Mouse (Mus musculus) myocyte (in vitro differentiated cells): ENCODE data around the gene Sptbn2. TPM values are rescaled to one million over a fixed set of nuclear protein-coding genes. Genes with fewer than 3 reads are reported as not detected.

Experiments
- H3K27me3 ChIP-seq: one replicate; pipeline ENCODE4 v1.6.1; 2011; ENCODE audit not compliant: control insufficient read depth, insufficient read depth, insufficient read length
- H3K36me3 ChIP-seq: one replicate; pipeline ENCODE4 v1.6.1; 2011; ENCODE audit not compliant: control insufficient read depth, insufficient read depth
- H3K4me2 ChIP-seq: one replicate; pipeline ENCODE4 v1.6.1; 2011; ENCODE audit warnings: low read depth, control low read depth
- H3K4me3 ChIP-seq: one replicate; pipeline ENCODE4 v1.5.1; 2011; ENCODE audit warnings: mild to moderate bottlenecking, control low read depth, moderate library complexity
- H3K79me2 ChIP-seq: one replicate; pipeline ENCODE4 v1.6.1; 2011; ENCODE audit not compliant: control insufficient read depth, insufficient read depth
- H3ac ChIP-seq: one replicate; pipeline ENCODE4 v1.6.1; 2011; ENCODE audit not compliant: control insufficient read depth, insufficient read length
- CEBPB ChIP-seq: IDR thresholded peaks from 2 replicates; pipeline ENCODE4 v1.6.1; 2011; ENCODE audit warnings: mild to moderate bottlenecking, moderate library complexity; ENCODE audit not compliant: poor library complexity, insufficient read depth, severe bottlenecking
- E2F4 ChIP-seq: IDR thresholded peaks from one replicate; pipeline ENCODE4 v1.6.1; 2011; ENCODE audit warnings: mild to moderate bottlenecking, control low read depth, moderate library complexity; ENCODE audit not compliant: insufficient read depth
- MAX ChIP-seq: IDR thresholded peaks from one replicate; pipeline ENCODE4 v1.6.1; 2011; ENCODE audit warnings: low read depth, mild to moderate bottlenecking, control low read depth
- MYOD1 ChIP-seq, 3 experiments: IDR thresholded peaks; one replicate each; pipeline ENCODE4 v1.6.1; 2011; ENCODE audit warnings: control low read depth in 2 of 3, low read depth in 2 of 3, mild to moderate bottlenecking in 2 of 3, moderate library complexity in 1 of 3; ENCODE audit not compliant: insufficient read length in 2 of 3, control insufficient read depth in 1 of 3
- MYOG ChIP-seq, 3 experiments: IDR thresholded peaks; one replicate each; pipeline ENCODE4 v1.6.1; 2011; ENCODE audit warnings: control low read depth in 2 of 3, low read depth in 2 of 3, mild to moderate bottlenecking in 2 of 3; ENCODE audit not compliant: insufficient read length in 2 of 3, control insufficient read depth in 1 of 3, insufficient read depth in 1 of 3
- POLR2A ChIP-seq: IDR thresholded peaks from one replicate; pipeline ENCODE4 v1.6.1; 2011; ENCODE audit warnings: low read depth, mild to moderate bottlenecking, control low read depth, moderate library complexity; ENCODE audit not compliant: insufficient read length
- POLR2AphosphoS2 ChIP-seq: IDR thresholded peaks from one replicate; pipeline ENCODE4 v1.6.1; 2011; ENCODE audit warnings: low read depth, control low read depth; ENCODE audit not compliant: insufficient read length
- REST ChIP-seq: IDR thresholded peaks from one replicate; pipeline ENCODE4 v1.6.1; 2011; ENCODE audit warnings: mild to moderate bottlenecking, control low read depth, moderate library complexity; ENCODE audit not compliant: insufficient read depth, insufficient read length
- SRF ChIP-seq: IDR thresholded peaks from one replicate; pipeline ENCODE4 v1.6.1; 2011; ENCODE audit warnings: low read depth; ENCODE audit not compliant: control insufficient read depth, insufficient read length
- TCF12 ChIP-seq: IDR thresholded peaks from one replicate; pipeline ENCODE4 v1.6.1; 2011; ENCODE audit warnings: mild to moderate bottlenecking, control low read depth; ENCODE audit not compliant: poor library complexity, insufficient read depth, severe bottlenecking
- TCF3 ChIP-seq: IDR thresholded peaks from one replicate; pipeline ENCODE4 v1.6.1; 2011; ENCODE audit warnings: low read depth, control low read depth; ENCODE audit not compliant: insufficient read length
- USF1 ChIP-seq: IDR thresholded peaks from one replicate; pipeline ENCODE4 v1.6.1; 2011; ENCODE audit warnings: low read depth, mild to moderate bottlenecking, control low read depth, moderate library complexity
- polyA plus RNA-seq: library from polyadenylated mRNA; unstranded; fragments of >200 nt; fragmentation: generic; extraction: Trizol; gene quantifications from one replicate; pipeline ENCODE4 v1.2.1, GENCODE M21; 2012; ENCODE audit warnings: missing spikeins

Gene Sptbn2
- polyA plus RNA-seq, 1 experiment: 0.56 TPM

- Histone ChIP-seq H3K4me2 (no peak overlapping the region), H3K79me2 (no peaks in the 10 kb centered on the region), H3ac (no peak overlapping the region), H3K36me3 (no peaks in the 10 kb centered on the region), H3K27me3 (no peaks in the 10 kb centered on the region), H3K4me3 (no peak overlapping the region)
- TF ChIP-seq POLR2AphosphoS2 (no peak), MAX (no peak), TCF3 (no peak), POLR2A (no peak), TCF12 (no peak), E2F4 (no peak), REST (no peak), CEBPB (no peak), MYOD1 (IDR thresholded peaks at IDR 0.05; ENCODE audit: control insufficient read depth in 1 of 3, insufficient read length in 2 of 3, low read depth in 2 of 3) (no peak), USF1 (no peak), MYOG (IDR thresholded peaks at IDR 0.05; ENCODE audit: control insufficient read depth in 1 of 3, insufficient read depth in 1 of 3, insufficient read length in 2 of 3, low read depth in 2 of 3) (no peak)
These were observed 26.9 kb downstream of the Sptbn2 start for GRCm38 (mm10) chr19:4737866-4738265.

- H3K27me3 ChIP-seq: no peaks in the 10 kb centered on the region
- no peaks in the 10 kb centered on the region for H3K36me3 ChIP-seq
- no peaks in the 10 kb centered on the region for H3K79me2 ChIP-seq
- TF ChIP-seq SRF (no peak), CEBPB (no peak), MYOD1 (IDR thresholded peaks at IDR 0.05; ENCODE audit: control insufficient read depth in 1 of 3, insufficient read length in 2 of 3, low read depth in 2 of 3) (no peak), USF1 (no peak), REST (no peak), POLR2AphosphoS2 (no peak), E2F4 (no peak), MYOG (IDR thresholded peaks at IDR 0.05; ENCODE audit: control insufficient read depth in 1 of 3, insufficient read depth in 1 of 3, insufficient read length in 2 of 3, low read depth in 2 of 3) (no peak), TCF12 (no peak), TCF3 (no peak), POLR2A (no peak), MAX (no peak)
- no peak overlapping the region for H3K4me3 ChIP-seq
- no peak overlapping the region for H3K4me2 ChIP-seq
- H3ac ChIP-seq: no peak overlapping the region
These were observed 28.1 kb downstream of the Sptbn2 start for GRCm38 (mm10) chr19:4739053-4739452.

- H3K36me3 ChIP-seq: no peaks in the 10 kb centered on the region
- H3K4me3 ChIP-seq: no peak overlapping the region
- TF ChIP-seq CEBPB (no peak), MYOG (IDR thresholded peaks at IDR 0.05; ENCODE audit: control insufficient read depth in 1 of 3, insufficient read depth in 1 of 3, insufficient read length in 2 of 3, low read depth in 2 of 3) (no peak), MYOD1 (IDR thresholded peaks at IDR 0.05; ENCODE audit: control insufficient read depth in 1 of 3, insufficient read length in 2 of 3, low read depth in 2 of 3) (no peak), POLR2A (no peak), POLR2AphosphoS2 (no peak), REST (no peak), TCF3 (no peak), TCF12 (no peak), E2F4 (no peak), SRF (no peak), MAX (no peak), USF1 (no peak)
- no peaks in the 10 kb centered on the region for H3K79me2 ChIP-seq
- H3K4me2 ChIP-seq: no peak overlapping the region
- no peak overlapping the region for H3ac ChIP-seq
- no peaks in the 10 kb centered on the region for H3K27me3 ChIP-seq
These were observed 28.8 kb downstream of the Sptbn2 start for GRCm38 (mm10) chr19:4739762-4740161.

- no peak overlapping the region for H3K4me3 ChIP-seq
- H3K4me2 ChIP-seq: peak overlapping the region; percentile 18
- no peak for TF ChIP-seq SRF
- TF ChIP-seq CEBPB: no peak
- no peak for TF ChIP-seq TCF12
- TF ChIP-seq POLR2AphosphoS2: no peak
- TF ChIP-seq MYOG (IDR thresholded peaks at IDR 0.05; ENCODE audit: control insufficient read depth in 1 of 3, insufficient read depth in 1 of 3, insufficient read length in 2 of 3, low read depth in 2 of 3): no peak
- TF ChIP-seq USF1: no peak
- TF ChIP-seq MYOD1 (IDR thresholded peaks at IDR 0.05; ENCODE audit: control insufficient read depth in 1 of 3, insufficient read length in 2 of 3, low read depth in 2 of 3): no peak
- no peak for TF ChIP-seq E2F4
- no peak for TF ChIP-seq TCF3
- no peak for TF ChIP-seq POLR2A
- TF ChIP-seq MAX: no peak
- TF ChIP-seq REST: no peak
- no peak overlapping the region for H3ac ChIP-seq
- H3K27me3 ChIP-seq: no peaks in the 10 kb centered on the region
- H3K36me3 ChIP-seq: no peaks in the 10 kb centered on the region
- no peaks in the 10 kb centered on the region for H3K79me2 ChIP-seq
These were observed 30.5 kb downstream of the Sptbn2 start for GRCm38 (mm10) chr19:4741482-4741881.

DNA sequence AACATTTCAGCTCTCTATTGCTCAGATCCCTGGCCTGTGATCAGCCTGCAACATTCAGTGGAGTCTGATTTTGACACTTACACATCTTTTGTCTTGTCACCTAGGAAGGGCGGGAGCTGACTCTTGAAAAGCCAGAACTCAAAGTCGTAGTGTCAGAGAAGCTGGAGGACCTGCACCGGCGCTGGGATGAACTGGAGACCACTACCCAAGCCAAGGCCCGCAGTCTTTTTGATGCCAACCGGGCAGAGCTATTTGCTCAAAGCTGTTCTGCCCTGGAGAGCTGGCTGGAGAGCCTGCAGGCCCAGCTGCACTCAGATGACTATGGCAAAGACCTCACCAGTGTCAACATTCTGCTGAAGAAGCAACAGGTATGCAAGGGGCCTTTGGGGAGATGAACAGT is 31.3 kb downstream of the Sptbn2 start:
- no peak overlapping the region for H3K4me2 ChIP-seq
- no peaks in the 10 kb centered on the region for H3K27me3 ChIP-seq
- H3K79me2 ChIP-seq: no peaks in the 10 kb centered on the region
- TF ChIP-seq REST (no peak), POLR2AphosphoS2 (no peak), MYOG (IDR thresholded peaks at IDR 0.05; ENCODE audit: control insufficient read depth in 1 of 3, insufficient read depth in 1 of 3, insufficient read length in 2 of 3, low read depth in 2 of 3) (no peak), CEBPB (no peak), POLR2A (no peak), MAX (no peak), E2F4 (no peak), MYOD1 (IDR thresholded peaks at IDR 0.05; ENCODE audit: control insufficient read depth in 1 of 3, insufficient read length in 2 of 3, low read depth in 2 of 3) (no peak), SRF (no peak), USF1 (no peak), TCF12 (no peak), TCF3 (no peak)
- no peaks in the 10 kb centered on the region for H3K36me3 ChIP-seq
- no peak overlapping the region for H3K4me3 ChIP-seq
- H3ac ChIP-seq: no peak overlapping the region
